Mouse (Mus musculus) brain, adult 2 months (tissue): ENCODE data around the gene Tnfaip3.
A peak's percentile ranks its signal among the peaks of the same experiment; 100 is the strongest.

Experiments used
- DNase-seq: peaks from one replicate; pipeline ENCODE4 v3.0.0; 2011; ENCODE audit warnings: low read depth, low spot score

The Tnfaip3 gene

GRCm38 (mm10) chr10:18966893-18967292 is 48.6 kb downstream of the Tnfaip3 start:
- DNase-seq = no peak

- no peak for DNase-seq
Measured at GRCm38 (mm10) chr10:18965601-18966000, 49.9 kb downstream of the Tnfaip3 start.

- no peak for DNase-seq
Measured at GRCm38 (mm10) chr10:18964856-18965255, 50.6 kb downstream of the Tnfaip3 start.

- peak; percentile 7 for DNase-seq
Measured at GRCm38 (mm10) chr10:18959777-18960492, 55.5 kb downstream of the Tnfaip3 start.

GRCm38 (mm10) chr10:18953706-18954071 is 61.8 kb downstream of the Tnfaip3 start:
- peak; percentile 33 for DNase-seq

GRCm38 (mm10) chr10:18953011-18953705 is 62.3 kb downstream of the Tnfaip3 start:
- DNase-seq = no peak
